Mouse (Mus musculus) ES-E14 (cell line): ENCODE measurements at regions not wholly inside any gene's neighbourhood (a gene's known extent, or its start where the extent isn't known, plus 50 kb on each side); places are given as distances from the start of the nearest gene placed in this dataset.

ENCODE experiments used
- CHD2 ChIP-seq: IDR thresholded peaks from 2 replicates; pipeline ENCODE4 v1.6.1; 2014; ENCODE audit warnings: mild to moderate bottlenecking, low read depth, low read length, inconsistent platforms
- HCFC1 ChIP-seq: IDR thresholded peaks from 2 replicates; pipeline ENCODE4 v1.6.1; 2012; ENCODE audit warnings: low read length, inconsistent platforms, borderline replicate concordance; ENCODE audit not compliant: insufficient read depth
- ZC3H11A ChIP-seq: IDR thresholded peaks from 2 replicates; pipeline ENCODE4 v1.6.1; 2012; ENCODE audit warnings: low read depth, mild to moderate bottlenecking, inconsistent platforms, low read length, borderline replicate concordance
- ZNF384 ChIP-seq: IDR thresholded peaks from 2 replicates; pipeline ENCODE4 v1.6.1; 2012; ENCODE audit warnings: low read depth, low read length, inconsistent platforms

- TF ChIP-seq CHD2 = no peak
- no peak for TF ChIP-seq HCFC1
- no peak for TF ChIP-seq ZNF384
- TF ChIP-seq ZC3H11A = no peak
Measured at GRCm38 (mm10) chr17:84111787-84112370, 75.9 kb downstream of the Zfp36l2 start.
